Mouse (Mus musculus) forebrain, embryonic 16.5 days (tissue): ENCODE results near the gene Tmem219. TPM values are rescaled to one million over a fixed set of nuclear protein-coding genes. Genes with fewer than 3 reads are reported as not detected.
A peak's percentile ranks its signal among the peaks of the same experiment; 100 is the strongest.

ENCODE experiments used
- ATAC-seq: fragments of 200-750 bp; cut with Nextera tagmentation; 2 replicates; pipeline ENCODE4 v1.8.0; 2017; ENCODE audit warnings: mild to moderate bottlenecking, moderate library complexity
- H3K27ac ChIP-seq: fragments of 300-500 bp; sonication (generic); 2 replicates; pipeline ENCODE4 v1.5.1; 2014; ENCODE audit warnings: low read length, control low read depth
- H3K27me3 ChIP-seq: fragments of 300-500 bp; sonication (generic); replicated peaks from 2 replicates; pipeline ENCODE4 v1.6.1; 2014; ENCODE audit warnings: low read length; ENCODE audit not compliant: control insufficient read depth, insufficient read depth
- H3K36me3 ChIP-seq: fragments of 300-500 bp; sonication (generic); 2 replicates; pipeline ENCODE4 v1.6.1; 2014; ENCODE audit not compliant: control insufficient read depth, insufficient read depth
- H3K4me1 ChIP-seq: fragments of 300-500 bp; sonication (generic); replicated peaks from 2 replicates; pipeline ENCODE4 v1.6.1; 2014; ENCODE audit warnings: low read length; ENCODE audit not compliant: control insufficient read depth, insufficient read depth
- H3K4me2 ChIP-seq: fragments of 300-500 bp; sonication (generic); 2 replicates; pipeline ENCODE4 v1.6.1; 2014; ENCODE audit warnings: mild to moderate bottlenecking, low read length, control low read depth
- H3K4me3 ChIP-seq: fragments of 300-500 bp; sonication (generic); replicated peaks from 2 replicates; pipeline ENCODE4 v1.5.1; 2014; ENCODE audit warnings: mild to moderate bottlenecking, low read length, control low read depth
- H3K9ac ChIP-seq: fragments of 300-500 bp; sonication (generic); replicated peaks from 2 replicates; pipeline ENCODE4 v1.6.1; 2014; ENCODE audit warnings: low read depth, low read length, control low read depth
- H3K9me3 ChIP-seq: fragments of 300-500 bp; sonication (generic); 2 replicates; pipeline ENCODE4 v1.6.1; 2016; ENCODE audit warnings: low read length; ENCODE audit not compliant: control insufficient read depth
- WGBS: fragments of 180-500 bp; shearing (Covaris S2); extraction: QIAGEN DNeasy Blood & Tissue Kit; methylation state at CpG from one replicate; pipeline ENCODE4 v1.1.7; 2014; 5-methylcytosine and 5-hydroxymethylcytosine counted together
- polyA plus RNA-seq: library from polyadenylated mRNA; unstranded; fragments of >200 nt; fragmentation: Nextera tagmentation; extraction: Ambion mirVana; gene quantifications from 2 replicates; pipeline ENCODE4 v1.2.1, GENCODE M21; 2015

The Tmem219 gene
- polyA plus RNA-seq, 1 experiment from 2014 or later: 37.3 TPM

DNA sequence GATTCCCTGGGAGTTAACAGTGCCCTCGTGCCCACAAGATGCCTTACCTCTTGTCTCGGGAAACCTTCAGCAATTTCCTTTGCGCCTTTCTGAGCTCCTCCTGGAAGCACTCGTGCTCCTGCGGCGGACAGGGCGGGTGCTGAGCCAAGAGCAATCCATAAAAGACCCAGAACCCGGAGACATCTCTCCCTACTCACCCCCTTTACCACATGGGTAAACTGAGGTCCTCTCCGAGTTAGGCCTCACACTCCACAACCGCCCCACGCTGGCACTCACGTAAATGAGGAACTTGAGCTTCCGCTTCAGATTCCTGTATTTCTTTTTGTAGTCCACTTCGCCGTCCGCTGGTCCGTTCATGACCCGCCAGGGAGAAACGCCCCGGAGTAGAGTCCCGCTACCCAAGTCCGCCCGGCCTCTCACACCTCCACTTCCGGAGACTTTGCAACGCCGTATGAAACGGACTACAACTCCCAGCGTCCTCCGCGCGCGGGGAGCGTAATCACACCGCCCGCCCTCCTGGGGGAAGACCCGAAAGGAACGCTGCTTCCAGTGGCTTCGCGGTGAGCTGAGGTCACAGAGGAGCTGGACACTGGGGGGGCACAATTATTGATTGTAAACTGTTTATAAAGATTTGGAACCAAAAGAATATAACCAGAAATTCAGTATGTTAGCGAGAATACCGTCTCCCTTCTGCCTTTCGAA lies 61.1 kb downstream of the Tmem219 start, which contains the start of gene Hirip3:
Hirip3 (plus strand) TSS at position 544 of the 702 bp plus-strand sequence.
- peak within 1 kb of the TSS; percentile 67 for H3K9ac ChIP-seq
- no peaks in the 10 kb centered on the region for H3K9me3 ChIP-seq
- H3K27ac ChIP-seq: peak within 1 kb of the TSS; percentile 87
- H3K4me1 ChIP-seq: peaks cover 22% of the 10 kb centered on the region
- no peaks in the 10 kb centered on the region for H3K27me3 ChIP-seq
- peak; percentile 92 for ATAC-seq
- peak within 1 kb of the TSS; percentile 87 for H3K4me2 ChIP-seq
- WGBS: 3% methylated on average over 42 of the region's 42 CpGs
- H3K36me3 ChIP-seq: peaks cover 8% of the 10 kb centered on the region; the same call in 1 of the 2 replicates
- H3K4me3 ChIP-seq: peak within 1 kb of the TSS; percentile 76

DNA sequence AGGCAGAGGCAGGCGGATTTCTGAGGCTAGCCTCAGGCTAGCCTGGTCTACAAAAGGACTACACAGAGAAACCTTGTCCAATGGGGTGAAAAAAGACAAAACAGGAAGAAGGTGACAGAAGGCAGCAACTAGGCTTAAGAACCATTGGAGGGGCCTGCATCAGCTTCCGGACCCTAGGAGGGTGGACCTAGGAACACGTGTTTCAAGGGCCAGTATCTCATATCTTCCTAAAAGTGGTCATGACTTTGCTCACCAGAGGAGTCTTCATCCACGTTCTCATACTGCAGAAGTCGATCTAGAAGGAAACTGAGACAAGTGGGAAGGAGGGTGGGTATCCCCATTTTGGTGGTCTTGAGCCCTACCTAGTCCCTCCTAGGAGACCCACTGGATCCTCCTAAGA lies 61.7 kb downstream of the Tmem219 start:
- H3K4me3 ChIP-seq: peak overlapping the region; percentile 76
- no peak for ATAC-seq

GRCm38 (mm10) chr7:126856741-126857420 lies 65.8 kb downstream of the Tmem219 start:
- no peak overlapping the region for H3K4me3 ChIP-seq

More for the DNA sequence above, 61.7 kb downstream of the Tmem219 start:
- Histone ChIP-seq H3K4me2 (peak overlapping the region; percentile 87), H3K36me3 (peaks cover 3% of the 10 kb centered on the region; the same call in 1 of the 2 replicates), H3K9ac (peak overlapping the region; percentile 67), H3K27ac (no peak overlapping the region), H3K4me1 (peaks cover 22% of the 10 kb centered on the region), H3K9me3 (no peaks in the 10 kb centered on the region), H3K27me3 (no peaks in the 10 kb centered on the region)
- 69% methylated on average over 5 of the region's 5 CpGs for WGBS

DNA sequence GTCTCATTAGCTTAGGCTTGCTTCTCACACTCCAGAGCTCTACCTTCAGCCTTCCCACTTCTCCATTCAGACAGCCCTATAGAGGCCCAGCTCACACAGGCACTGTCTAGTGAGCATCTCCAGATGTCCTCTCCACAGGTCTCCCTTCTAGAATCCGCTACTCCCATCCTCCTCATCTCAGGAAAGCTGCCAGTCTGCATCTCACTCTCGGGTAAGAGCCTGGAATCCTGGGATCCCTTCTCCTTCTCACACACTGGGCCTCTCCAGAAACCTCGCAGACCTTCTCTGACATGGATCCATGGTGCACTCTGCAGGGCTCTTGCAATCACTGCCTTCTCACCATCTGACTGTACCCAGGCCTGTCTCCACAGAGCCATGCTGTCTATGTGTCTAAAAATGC lies 67.1 kb downstream of the Tmem219 start:
- Histone ChIP-seq H3K4me2 (no peak overlapping the region), H3K4me1 (peaks cover under 1% of the 10 kb centered on the region), H3K36me3 (peaks cover 11% of the 10 kb centered on the region; the same call in 1 of the 2 replicates), H3K4me3 (no peak overlapping the region), H3K27me3 (no peaks in the 10 kb centered on the region), H3K27ac (no peak overlapping the region), H3K9ac (no peak overlapping the region), H3K9me3 (no peaks in the 10 kb centered on the region)
- 71% methylated on average over 3 of the region's 3 CpGs for WGBS
- no peak for ATAC-seq

More at GRCm38 (mm10) chr7:126856741-126857420, 65.8 kb downstream of the Tmem219 start:
- ATAC-seq: no peak
- Histone ChIP-seq H3K9me3 (no peaks in the 10 kb centered on the region), H3K4me1 (peaks cover 7% of the 10 kb centered on the region), H3K9ac (no peak overlapping the region), H3K27ac (no peak overlapping the region), H3K36me3 (peaks cover 11% of the 10 kb centered on the region; the same call in 1 of the 2 replicates), H3K27me3 (no peaks in the 10 kb centered on the region), H3K4me2 (no peak overlapping the region)
- WGBS: 75% methylated on average over 9 of the region's 9 CpGs

DNA sequence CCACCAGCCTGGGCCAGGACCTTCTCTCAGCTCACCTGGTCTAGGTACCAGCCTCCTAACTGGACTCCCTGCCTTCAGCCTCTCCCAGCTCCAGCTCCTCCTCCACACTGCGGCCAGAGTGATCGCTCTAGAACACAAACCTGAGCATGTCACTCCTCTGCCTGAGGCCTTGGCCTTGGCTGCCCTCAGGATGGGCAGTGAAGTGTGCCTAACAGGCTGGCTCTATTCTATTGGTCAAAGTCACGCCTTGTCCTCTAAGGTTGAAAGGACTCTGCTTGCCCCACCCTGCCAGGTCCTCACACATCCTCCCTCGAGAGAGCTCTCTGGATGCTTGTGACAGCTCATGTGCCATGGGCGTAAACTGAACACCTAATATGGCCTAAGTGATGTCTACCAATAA lies 69.3 kb downstream of the Tmem219 start:
- Histone ChIP-seq H3K27ac (no peak overlapping the region), H3K9me3 (no peaks in the 10 kb centered on the region), H3K4me1 (peaks cover 9% of the 10 kb centered on the region), H3K36me3 (peaks cover 11% of the 10 kb centered on the region; the same call in 1 of the 2 replicates), H3K9ac (no peak overlapping the region), H3K27me3 (peaks cover 2% of the 10 kb centered on the region; the same call in 1 of the 2 replicates), H3K4me3 (no peak overlapping the region), H3K4me2 (no peak overlapping the region)
- 85% methylated on average over 5 of the region's 5 CpGs for WGBS
- ATAC-seq: no peak

GRCm38 (mm10) chr7:126851192-126851591 lies 71.5 kb downstream of the Tmem219 start:
- Histone ChIP-seq H3K9ac (no peak overlapping the region), H3K4me3 (no peak overlapping the region)
- 41% methylated on average over 12 of the region's 12 CpGs for WGBS

GRCm38 (mm10) chr7:126850161-126850560 lies 72.6 kb downstream of the Tmem219 start:
- Histone ChIP-seq H3K27ac (no peak overlapping the region), H3K4me2 (no peak overlapping the region), H3K9ac (no peak overlapping the region), H3K9me3 (no peaks in the 10 kb centered on the region), H3K4me3 (no peak overlapping the region), H3K36me3 (peaks cover 11% of the 10 kb centered on the region; the same call in 1 of the 2 replicates), H3K4me1 (peaks cover 19% of the 10 kb centered on the region), H3K27me3 (peaks cover 4% of the 10 kb centered on the region; the same call in 1 of the 2 replicates)
- no peak for ATAC-seq
- WGBS: 93% methylated on average over 6 of the region's 6 CpGs

More at GRCm38 (mm10) chr7:126851192-126851591, 71.5 kb downstream of the Tmem219 start:
- no peak for ATAC-seq
- Histone ChIP-seq H3K36me3 (peaks cover 11% of the 10 kb centered on the region; the same call in 1 of the 2 replicates), H3K27ac (no peak overlapping the region), H3K27me3 (peaks cover 4% of the 10 kb centered on the region; the same call in 1 of the 2 replicates), H3K4me2 (no peak overlapping the region), H3K9me3 (no peaks in the 10 kb centered on the region), H3K4me1 (peaks cover 19% of the 10 kb centered on the region)

GRCm38 (mm10) chr7:126848794-126849193 lies 73.9 kb downstream of the Tmem219 start:
- Histone ChIP-seq H3K4me3 (peak overlapping the region; percentile 60), H3K27me3 (peaks cover 4% of the 10 kb centered on the region; the same call in 1 of the 2 replicates), H3K4me2 (peak overlapping the region; percentile 100), H3K4me1 (peaks cover 19% of the 10 kb centered on the region), H3K9ac (peak overlapping the region; percentile 69), H3K36me3 (0 out of 2 replicates have a peak, but pooled peaks cover 8% of the 10 kb centered on the region), H3K9me3 (no peaks in the 10 kb centered on the region), H3K27ac (no peak overlapping the region)
- ATAC-seq: peak; percentile 47; the same call in 1 of the 2 replicates
- WGBS: 28% methylated on average over 10 of the region's 10 CpGs
